Mouse (Mus musculus) T-helper 1 cell (primary cell): ENCODE measurements around the gene Clec9a.

ENCODE experiments used
- in situ Hi-C: fragments of 300-600 bp; cut with MboI, MseI; formaldehyde crosslinking; loops from one replicate; pipeline ENCODE4 v1.15.1; 2025; ENCODE audit warnings: high pct_unique_total_duplicates

Clec9a gene

DNA sequence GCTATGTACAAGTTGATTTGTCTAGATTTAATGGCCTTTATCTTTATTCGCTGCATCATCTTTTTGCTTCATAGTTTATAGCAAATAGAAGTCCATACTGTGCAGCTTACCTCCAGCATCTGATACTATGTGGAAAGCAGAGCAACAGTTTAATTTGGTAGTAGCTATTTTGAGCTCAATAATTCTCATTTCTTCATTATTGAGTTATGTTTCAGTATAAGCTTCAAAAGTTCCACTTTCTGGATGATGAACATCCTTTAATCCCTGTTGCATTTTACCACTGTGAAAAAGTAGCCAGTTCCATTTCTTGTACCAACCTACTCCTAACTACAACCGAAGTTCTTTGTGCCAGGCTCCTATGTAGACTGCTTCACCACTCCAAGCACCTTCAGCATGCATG is at the start of gene Clec9a:
Gene Clec9a, plus strand, starts transcription at position 301 of the 400 bp plus-strand sequence.
- in situ Hi-C loops = loop anchor here (5.0 kb wide), 1 partner anchor 104 kb away; the partner anchor contains the start of gene Tmem52b

DNA sequence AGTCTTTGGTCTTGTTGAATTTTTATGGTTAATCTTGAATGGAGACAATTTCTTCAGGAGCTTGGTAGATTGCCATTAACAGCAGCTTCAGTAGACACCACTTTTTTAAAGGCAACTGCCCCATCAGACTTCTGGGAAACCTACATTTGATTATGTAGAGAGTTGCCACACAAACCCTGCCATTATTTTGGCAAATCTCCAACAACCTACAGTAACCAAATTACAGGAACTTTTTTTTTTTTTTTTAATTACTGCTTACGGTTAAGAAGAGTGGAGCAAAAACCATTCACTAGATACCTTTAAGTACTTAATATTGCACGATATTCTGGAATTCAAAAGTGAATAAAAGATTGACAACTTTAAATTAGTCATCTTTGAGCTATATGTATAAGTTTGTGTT is 49.1 kb upstream of the Clec9a start:
- in situ Hi-C loops = loop anchor here (25.0 kb wide), 2 partner anchors 272 to 497 kb away; no protein-coding TSS in a partner anchor

DNA sequence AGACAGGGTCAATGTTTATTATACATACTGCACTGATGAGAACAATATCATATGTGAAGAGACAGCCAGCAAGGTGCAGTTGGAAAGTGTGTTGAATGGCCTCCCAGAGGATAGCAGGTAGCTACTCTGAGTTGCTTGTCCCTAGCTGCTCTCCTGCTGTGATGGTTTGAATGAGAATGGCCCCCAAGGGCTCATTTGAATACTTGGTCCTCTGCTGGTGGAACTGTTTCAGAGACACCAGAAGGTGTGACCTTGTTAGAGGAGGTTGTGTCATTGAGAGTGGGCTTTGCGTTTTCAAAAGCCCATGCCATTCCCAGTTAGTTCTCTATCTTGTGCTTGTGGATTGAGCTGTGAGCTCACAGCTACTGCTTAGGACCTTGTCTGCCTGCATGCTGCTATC is 44.7 kb upstream of the Clec9a start:
- in situ Hi-C loops = loop anchor here (5.0 to 25.0 kb wide), 4 partner anchors 37 to 502 kb away; no protein-coding TSS in a partner anchor

DNA sequence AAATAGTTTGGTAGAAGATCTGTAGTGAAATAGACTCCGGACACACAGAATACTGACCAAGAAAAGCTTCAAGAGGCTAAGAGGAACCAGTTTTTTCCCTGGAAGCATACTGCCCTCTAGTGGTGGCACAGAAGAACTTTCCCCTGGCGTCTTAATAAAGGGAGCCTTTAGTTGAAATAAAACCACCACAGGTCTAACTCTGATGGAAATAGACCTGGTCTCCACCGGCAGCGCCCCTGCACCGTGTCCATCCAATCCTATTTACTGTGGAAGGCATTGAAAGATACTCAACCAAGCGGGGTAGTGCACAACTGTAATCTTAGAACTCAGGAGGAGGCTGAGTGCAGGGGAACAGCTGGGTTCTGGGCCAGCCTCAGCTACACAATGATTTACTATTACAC is 42.7 kb upstream of the Clec9a start:
- in situ Hi-C loops = loop anchor here (25.0 kb wide), 2 partner anchors 279 to 504 kb away; no protein-coding TSS in a partner anchor

DNA sequence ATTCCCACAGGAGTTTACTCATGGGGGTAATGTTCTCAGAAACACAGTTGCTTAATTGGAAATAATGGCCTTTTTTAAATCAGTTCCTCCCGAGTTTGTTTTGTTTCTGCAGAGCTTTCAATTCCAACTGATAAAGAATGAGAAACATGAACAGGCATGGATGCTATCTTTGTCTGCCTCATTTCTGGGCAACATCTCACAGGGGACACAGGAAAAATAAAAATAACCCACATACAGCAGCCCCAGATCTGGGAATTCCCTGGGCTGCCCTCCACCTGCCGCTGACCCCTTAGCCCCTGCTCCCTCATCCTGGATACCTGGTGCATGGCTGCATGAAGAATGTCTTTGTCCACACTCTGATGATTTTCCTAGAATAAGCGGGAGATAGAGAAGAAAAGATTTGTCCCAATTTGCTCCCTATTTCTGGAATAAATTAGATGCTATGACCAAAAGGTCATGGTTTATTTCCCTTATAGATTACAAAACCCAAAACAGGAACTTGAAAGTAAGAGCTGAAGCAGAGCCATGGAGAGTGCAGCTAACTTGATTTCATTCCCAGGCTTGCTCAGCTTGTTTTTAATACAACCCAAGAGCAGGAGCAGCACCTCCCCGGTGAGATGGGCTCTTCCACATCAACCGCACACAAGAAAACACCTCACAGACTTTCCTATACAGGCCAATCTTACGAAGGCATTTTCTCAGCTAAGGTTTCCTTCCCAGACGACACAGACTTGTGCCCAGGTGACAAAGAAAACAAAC is 39.1 kb upstream of the Clec9a start:
- in situ Hi-C loops = loop anchor here (25.0 kb wide), 2 partner anchors 282 to 507 kb away; no protein-coding TSS in a partner anchor

DNA sequence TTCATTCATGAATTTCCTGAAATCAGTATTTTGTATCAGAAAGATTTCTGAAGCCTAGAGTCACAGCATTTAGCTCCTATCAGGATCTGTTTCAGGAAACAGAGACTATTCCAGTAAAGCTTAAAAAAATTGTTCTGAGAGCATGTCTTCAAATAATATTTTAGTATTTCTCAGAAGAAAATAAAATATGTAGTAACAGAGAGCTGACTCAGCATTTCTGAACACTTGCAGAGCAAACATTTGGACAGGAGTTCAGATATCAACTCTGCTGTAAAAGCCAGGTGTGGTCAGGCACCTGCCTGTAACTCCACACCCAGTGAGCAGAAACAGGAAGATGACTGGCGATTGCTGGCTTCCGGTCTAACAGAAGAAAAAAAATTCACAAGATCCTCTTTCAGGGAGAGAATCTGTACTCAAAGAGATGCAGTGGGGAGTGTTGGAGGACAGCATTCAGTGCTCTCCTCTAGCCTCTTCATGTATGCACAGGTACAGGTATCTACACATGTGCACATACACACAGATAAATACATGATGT is 33.7 kb upstream of the Clec9a start:
- in situ Hi-C loops = loop anchor here (25.0 kb wide), 2 partner anchors 288 to 513 kb away; no protein-coding TSS in a partner anchor

DNA sequence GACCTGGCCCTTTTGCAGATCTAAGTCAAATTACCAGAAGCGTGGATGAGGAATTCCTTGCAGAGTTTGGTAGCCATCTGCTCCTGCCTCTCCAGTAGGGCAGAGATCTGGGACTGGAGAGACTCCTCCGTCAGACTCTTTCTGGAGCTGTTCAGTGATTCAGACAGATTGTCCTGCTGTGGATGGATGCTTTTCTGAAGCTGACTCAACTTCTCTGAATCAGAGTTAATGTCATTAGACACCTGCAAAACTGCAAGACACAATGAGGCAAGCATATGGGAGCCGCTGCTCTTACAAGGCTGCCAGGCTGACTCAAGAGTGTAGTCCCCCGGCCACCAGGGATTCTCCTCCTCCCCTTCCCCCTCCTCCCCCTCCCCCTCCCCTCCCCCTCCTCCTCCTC is 28.2 kb upstream of the Clec9a start:
- in situ Hi-C loops = loop anchor here (5.0 kb wide), 1 partner anchor 137 kb away; no protein-coding TSS in a partner anchor

DNA sequence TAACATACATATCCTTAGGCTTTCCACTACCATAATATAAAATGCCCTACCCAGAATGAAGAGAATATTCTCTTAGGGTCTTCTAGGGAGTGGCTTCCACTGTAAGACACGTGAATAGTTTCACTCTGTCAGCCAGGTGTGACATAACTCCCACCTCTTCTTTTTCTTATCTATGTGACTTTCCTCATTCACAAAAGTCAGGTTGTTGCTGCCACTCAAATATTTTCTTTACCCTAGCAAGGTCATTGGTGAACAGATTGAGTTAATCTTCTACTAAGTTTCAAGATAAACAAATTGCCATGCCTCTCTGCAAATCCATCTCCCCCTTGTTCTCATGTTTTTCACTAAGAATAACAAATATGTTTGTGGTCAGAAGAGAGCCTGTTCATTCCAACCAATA is 26.9 kb upstream of the Clec9a start:
- in situ Hi-C loops = loop anchor here (5.0 kb wide), 1 partner anchor 136 kb away; no protein-coding TSS in a partner anchor

DNA sequence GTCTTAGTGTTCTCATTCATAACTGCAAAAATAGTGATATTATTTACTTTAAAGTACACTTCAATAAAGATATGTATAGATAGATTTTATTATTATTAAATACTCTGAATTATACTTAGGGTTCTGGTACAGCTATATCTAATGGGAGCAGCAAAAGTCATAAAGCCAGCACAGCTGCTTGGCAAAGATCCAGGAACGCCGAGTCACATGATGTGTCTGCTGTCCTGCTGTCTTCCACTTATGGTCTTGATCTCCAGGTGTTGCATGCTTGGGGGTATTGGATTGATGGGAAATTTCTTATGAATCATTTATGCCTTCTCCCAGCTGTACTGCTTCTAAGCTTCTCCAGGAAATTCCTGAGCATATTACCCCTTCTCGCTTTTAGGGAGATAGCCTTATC is 25.2 kb upstream of the Clec9a start:
- in situ Hi-C loops = loop anchor here (5.0 kb wide), 1 partner anchor 134 kb away; no protein-coding TSS in a partner anchor

DNA sequence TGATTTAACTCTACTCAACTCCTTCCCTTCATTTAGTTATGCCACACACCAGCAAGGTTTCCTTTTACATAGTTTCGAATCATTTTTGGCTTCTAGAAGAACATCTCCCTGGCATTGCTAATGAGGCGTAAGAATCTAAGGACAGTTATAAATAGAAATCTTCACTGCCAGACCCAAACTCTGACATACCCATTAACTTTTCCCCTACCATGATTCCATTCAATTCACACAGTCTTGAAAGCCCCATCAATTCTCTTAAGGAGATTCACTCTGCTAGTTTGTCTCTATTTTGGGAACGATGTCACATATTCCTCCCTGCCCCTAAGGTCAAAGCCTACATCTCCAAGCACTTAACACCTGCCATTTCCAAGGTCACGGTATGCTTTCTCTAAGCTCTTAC is 23.7 kb upstream of the Clec9a start:
- in situ Hi-C loops = loop anchor here (5.0 kb wide), 1 partner anchor 132 kb away; no protein-coding TSS in a partner anchor

DNA sequence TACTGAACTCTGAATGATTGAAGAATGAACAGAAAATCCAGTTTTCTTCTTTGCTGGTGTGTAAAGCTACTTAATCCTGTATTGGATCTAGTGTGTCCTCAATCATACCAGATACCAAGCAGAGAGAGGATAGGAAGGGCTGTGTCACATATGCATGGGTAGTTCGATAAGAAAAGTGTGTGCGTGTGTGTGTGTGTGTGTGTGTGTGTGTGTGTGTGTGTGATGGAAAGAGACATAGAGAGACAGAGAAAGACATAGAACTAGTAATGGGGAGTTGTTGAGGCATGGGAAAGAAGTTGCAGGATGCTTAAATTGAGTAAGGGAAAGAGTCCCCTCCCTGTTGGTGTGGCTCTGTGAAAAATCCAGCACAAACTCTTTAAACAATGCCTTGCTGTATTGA is 22.9 kb upstream of the Clec9a start, which contains the start of gene Clec12b:
Gene Clec12b, minus strand, starts transcription at position 101 of the 400 bp plus-strand sequence.
- in situ Hi-C loops = no loop called here

DNA sequence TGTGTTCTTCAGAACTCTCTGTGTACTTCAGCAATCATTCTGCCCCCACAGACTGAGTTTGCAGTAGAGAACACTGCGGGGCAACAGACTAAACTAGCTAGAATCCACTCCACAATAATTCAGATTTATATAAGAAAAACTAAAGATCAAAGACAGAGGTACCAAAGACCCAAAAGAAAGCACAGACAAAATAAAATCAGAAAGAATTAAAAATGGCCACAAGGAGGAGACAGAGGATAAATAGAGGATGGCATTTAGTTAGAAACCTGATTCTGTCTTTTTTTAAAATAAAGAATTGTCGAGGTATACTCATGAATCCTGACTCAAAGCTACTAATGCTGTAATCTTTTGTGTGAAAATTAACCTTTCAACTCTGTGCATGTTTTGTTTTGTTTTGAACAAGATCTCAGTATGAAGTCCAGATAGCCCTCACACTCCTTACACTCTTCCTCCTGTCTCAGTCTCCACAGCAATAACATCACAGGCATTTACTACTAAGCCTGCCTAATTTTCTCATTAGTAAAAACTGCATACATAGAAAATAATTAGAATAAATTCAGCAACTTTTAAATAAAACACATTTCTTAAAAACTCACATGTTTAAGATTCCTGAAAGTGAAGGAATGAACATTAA is 15.5 kb upstream of the Clec9a start:
- in situ Hi-C loops = no loop called here

DNA sequence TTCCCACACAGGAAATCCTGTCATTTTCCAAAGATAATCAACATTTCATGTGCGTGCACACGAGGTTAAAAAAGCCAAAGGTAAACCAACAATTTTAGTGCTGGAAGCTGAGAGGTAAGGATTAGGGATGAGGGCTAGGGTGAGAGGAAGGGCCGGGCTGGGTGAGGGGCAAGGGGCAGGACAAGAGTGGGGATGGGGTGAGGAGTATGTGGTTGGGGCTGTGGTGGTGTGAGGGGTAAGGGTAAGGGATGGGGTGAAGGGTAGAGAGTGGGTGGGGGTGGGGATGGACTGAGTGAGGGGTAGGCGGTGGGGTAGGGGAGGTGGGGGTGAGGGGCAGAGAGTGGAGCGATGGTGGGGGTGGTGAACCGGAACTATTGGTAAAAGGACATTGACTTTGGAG is 14.9 kb upstream of the Clec9a start:
- in situ Hi-C loops = no loop called here

DNA sequence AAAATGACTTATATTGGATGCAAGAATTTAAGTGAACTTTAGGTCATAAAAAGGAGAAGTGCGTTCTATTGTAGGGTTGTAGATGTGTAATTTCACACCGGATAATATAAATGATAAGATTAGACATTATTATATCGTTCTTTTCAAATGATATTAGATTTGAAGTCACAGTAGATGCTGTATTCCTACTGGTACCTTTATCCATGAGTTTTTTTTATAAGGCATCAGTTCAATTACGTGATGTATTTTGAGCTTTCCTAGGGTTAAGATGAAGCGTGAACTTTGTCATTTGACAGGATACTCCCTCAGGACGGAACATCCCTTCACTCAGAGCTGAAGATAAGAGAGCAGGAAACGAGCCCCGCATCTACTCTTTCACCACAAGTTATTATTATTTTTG is 11.7 kb upstream of the Clec9a start, which contains the start of gene Clec1b:
Gene Clec1b, plus strand, starts transcription at position 301 of the 400 bp plus-strand sequence.
- in situ Hi-C loops = no loop called here

DNA sequence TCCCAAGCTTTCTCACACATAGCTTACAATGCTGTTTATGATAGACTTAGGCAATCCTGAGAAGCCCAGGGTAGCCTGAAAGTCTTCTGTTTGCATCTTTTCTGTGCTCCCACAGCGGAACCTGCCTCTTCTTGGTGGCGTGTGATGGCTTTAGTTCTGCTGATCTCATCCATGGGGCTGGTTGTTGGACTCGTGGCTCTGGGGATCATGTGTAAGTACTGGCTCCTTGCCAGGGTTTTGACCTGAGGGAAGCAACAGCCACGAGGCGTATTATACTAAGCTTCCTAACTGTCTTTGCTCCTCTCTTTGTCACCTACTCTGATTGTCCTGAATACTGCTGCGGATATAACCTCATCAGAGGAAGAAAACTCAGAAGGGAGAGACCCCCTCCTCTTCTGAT is 8.7 kb upstream of the Clec9a start:
- in situ Hi-C loops = no loop called here

DNA sequence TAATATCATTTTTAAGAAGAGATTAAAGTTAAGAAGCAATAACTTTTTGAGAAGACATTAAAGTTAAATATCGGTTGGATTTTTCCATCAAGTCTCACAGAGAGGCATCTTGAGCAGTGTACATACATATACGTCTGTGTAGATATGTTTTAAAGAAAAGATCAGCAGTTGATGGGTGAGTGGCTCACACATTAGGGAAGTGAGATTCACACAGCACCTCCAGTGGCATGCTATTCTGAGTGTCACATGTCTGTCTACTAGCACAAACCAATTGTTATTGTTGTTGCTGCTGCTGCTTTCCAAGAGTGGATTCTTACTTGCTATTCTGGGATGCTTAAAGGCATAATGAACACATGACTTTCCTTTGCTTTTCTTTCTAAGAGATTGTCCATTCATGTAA is 6.3 kb upstream of the Clec9a start:
- in situ Hi-C loops = no loop called here

DNA sequence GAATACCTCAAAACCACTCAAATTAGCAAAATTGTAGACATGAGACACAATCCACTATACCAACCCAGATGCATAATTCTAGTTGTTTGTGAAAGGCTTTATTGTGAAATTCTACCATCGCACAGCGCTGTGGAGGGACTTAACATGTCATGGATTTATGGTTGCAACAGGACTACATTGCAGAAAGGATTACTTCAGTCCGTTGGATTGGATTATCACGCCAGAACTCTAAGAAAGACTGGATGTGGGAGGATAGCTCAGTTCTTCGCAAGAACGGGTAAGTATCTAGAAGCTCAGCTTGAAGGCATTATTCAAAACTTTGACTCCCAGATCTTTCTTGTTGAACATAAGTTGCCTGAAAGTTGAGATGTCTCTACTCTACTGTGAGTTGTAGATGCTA is 5.3 kb upstream of the Clec9a start:
- in situ Hi-C loops = no loop called here

DNA sequence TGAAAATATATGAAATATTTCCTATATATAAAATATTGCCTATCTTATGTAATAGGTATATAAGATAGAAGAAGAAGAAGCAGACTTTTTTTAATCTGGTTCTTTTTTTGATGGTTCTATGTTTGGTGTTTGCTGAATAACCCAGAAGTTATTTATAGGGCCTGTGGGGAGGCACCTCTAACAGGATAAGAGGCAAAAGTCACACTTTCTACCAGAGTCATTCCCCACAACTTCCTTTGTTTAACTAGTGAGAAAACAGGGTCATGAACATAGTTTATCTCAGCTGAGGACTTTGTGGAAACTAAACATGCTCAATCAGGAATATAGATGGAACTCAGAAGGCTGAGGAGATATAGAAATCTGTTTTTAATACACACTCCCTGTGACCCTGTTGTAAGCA is 2.7 kb upstream of the Clec9a start:
- in situ Hi-C loops = loop anchor here (5.0 kb wide), 1 partner anchor 106 kb away; the partner anchor contains the start of gene Tmem52b

DNA sequence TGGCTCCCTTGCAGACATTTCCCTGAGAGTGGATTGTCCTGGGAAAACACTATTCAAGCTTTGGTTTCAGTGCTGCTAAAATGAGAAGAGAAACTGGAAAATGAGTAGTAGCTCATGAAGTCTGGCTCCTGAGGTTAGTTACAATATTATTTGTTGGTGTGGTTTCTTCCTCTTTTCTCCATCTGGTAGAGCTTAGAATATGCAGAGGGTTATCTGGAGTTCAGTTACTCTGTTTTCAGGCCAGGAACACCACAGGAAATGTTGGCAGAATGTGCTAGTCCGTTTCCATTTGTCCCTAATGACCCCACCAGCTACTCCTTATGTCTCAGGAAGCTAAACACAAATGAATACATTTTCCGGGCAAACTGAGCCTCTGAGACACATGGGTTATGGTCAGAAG is 1.3 kb upstream of the Clec9a start:
- in situ Hi-C loops = loop anchor here (5.0 kb wide), 1 partner anchor 105 kb away; the partner anchor contains the start of gene Tmem52b

DNA sequence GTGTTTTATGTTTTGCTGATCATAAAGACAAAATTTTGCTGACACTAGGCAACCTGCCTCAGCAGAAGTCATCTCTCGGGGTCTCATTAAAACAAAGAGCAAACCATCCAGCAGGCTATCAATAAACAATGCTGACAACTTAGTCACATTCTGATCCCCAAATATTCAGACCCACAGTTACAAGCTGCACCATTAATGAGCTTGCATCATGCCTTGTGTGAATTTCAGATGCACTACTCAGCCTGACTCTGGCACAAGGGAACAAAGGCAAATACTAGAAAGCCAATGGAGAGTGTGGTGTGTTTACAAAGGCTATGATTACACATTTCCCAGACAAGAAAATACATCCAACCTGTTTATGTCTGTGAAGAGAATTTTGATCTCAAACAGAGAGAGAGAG is 5.5 kb downstream of the Clec9a start:
- in situ Hi-C loops = loop anchor here (10.0 kb wide), 1 partner anchor 979 kb away; the partner anchor contains the start of gene Fkbp4

DNA sequence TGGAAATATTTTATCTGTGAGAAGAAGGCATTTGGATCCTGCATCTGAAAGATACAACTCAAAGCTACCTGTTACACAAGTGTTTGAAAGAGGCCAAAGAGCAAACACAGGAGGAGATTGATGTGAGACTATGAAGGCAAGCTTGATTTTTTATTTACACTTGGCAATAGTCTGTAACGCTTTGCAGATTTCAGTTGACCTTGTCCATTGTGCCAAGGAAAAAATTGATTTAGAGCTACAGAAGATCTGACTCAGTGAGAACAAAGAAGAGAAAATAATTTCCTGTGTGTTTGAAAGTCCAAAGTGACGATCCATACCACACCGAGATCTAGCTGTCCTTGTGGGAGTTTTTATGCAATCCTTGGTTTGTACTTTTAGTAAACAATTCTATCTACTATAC is 13.6 kb downstream of the Clec9a start:
- in situ Hi-C loops = loop anchor here (10.0 kb wide), 1 partner anchor 1932 kb away; the partner anchor contains the start of gene Styk1
